ENCODE assay signal across 9 mouse cellular contexts in genomic region chr4:134263191-134263590, GRCm38 (mm10). TPM values are rescaled to one million over a fixed set of nuclear protein-coding genes. Genes with fewer than 3 reads are reported as not detected.
A peak's percentile ranks its signal among the peaks of the same experiment; 100 is the strongest.
DNase-seq lines count a peak whose midpoint lies in the region; ATAC-seq and TF ChIP-seq lines count a peak whose summit lies in the region.
"Had no signal": no experiment of that assay in that cellular context is flagged by ENCODE, and none has a peak within 500 bp of the region (broad histone marks: within the 10 kb centered on the region; RNA-seq: fewer than 3 reads in every experiment).

No protein-coding gene starts in this region.

- no peaks in the 10 kb centered on the region for H3K4me1 ChIP-seq in hindbrain, embryonic 11.5 days (replicated peaks; ENCODE audit: control insufficient read depth, insufficient read depth, low read length)
- H3K4me1 ChIP-seq in hindbrain, embryonic 13.5 days (replicated peaks), result no peaks in the 10 kb centered on the region
- peaks cover 3% of the 10 kb centered on the region for H3K4me1 ChIP-seq in thymus, adult 2 months (replicated peaks; ENCODE audit: control insufficient read depth, insufficient read depth, low read length)
- H3K4me1 ChIP-seq: hindbrain, embryonic 15.5 days had no signal

- H3K9me3 ChIP-seq in hindbrain, embryonic 11.5 days (ENCODE audit: control insufficient read depth, low read length), result no peaks in the 10 kb centered on the region
- H3K9me3 ChIP-seq in hindbrain, embryonic 13.5 days, result no peaks in the 10 kb centered on the region
- H3K9me3 ChIP-seq: hindbrain, embryonic 15.5 days had no signal

- peak; percentile 66 for DNase-seq in hindbrain, embryonic 11.5 days (ENCODE audit: low spot score)
- DNase-seq in thymus, adult 2 months, result peak; percentile 48
- no peak for DNase-seq in thymus, adult 18-20 months
- peak; percentile 57 to 81 for DNase-seq in cerebellum, postnatal 14 days
- peak; percentile 81 for DNase-seq in kidney, adult 9 months
- DNase-seq in frontal cortex, postnatal 10 days (ENCODE audit: low spot score in 2 of 2), result no peak

- H3K36me3 ChIP-seq in hindbrain, embryonic 11.5 days (ENCODE audit: control insufficient read depth, insufficient read depth, low read length), result no peaks in the 10 kb centered on the region
- H3K36me3 ChIP-seq in hindbrain, embryonic 13.5 days, result no peaks in the 10 kb centered on the region
- H3K36me3 ChIP-seq in thymus, adult 2 months (ENCODE audit: control insufficient read depth, insufficient read depth, low read length), result no peaks in the 10 kb centered on the region
- H3K36me3 ChIP-seq: hindbrain, embryonic 15.5 days had no signal

- no peak overlapping the region for H3K4me3 ChIP-seq in hindbrain, embryonic 11.5 days (ENCODE audit: low read depth, low read length)
- no peak overlapping the region for H3K4me3 ChIP-seq in hindbrain, embryonic 13.5 days
- H3K4me3 ChIP-seq in thymus, adult 2 months (ENCODE audit: control insufficient read depth, insufficient read depth, low read length), result no peak overlapping the region
- H3K4me3 ChIP-seq: hindbrain, embryonic 15.5 days had no signal

- peak; percentile 68; the same call in 1 of the 2 replicates for TF ChIP-seq CTCF in thymus, adult 2 months (IDR thresholded peaks at IDR 0.05; ENCODE audit: borderline replicate concordance, control insufficient read depth, extremely low read depth, insufficient read depth, low read length, poor library complexity)

- no peaks in the 10 kb centered on the region for H3K27me3 ChIP-seq in hindbrain, embryonic 11.5 days (ENCODE audit: control insufficient read depth, insufficient read depth, low read length)
- no peaks in the 10 kb centered on the region for H3K27me3 ChIP-seq in hindbrain, embryonic 13.5 days
- no peaks in the 10 kb centered on the region for H3K27me3 ChIP-seq in thymus, adult 2 months (ENCODE audit: control insufficient read depth, insufficient read depth, low read length)
- H3K27me3 ChIP-seq: hindbrain, embryonic 15.5 days had no signal

- no peak for ATAC-seq in hindbrain, embryonic 11.5 days (ENCODE audit: low FRiP score)
- no peak for ATAC-seq in hindbrain, embryonic 13.5 days (ENCODE audit: low FRiP score)
- ATAC-seq in megakaryocyte-erythroid progenitor cell, adult 5-6 weeks (replicated peaks; ENCODE audit: low FRiP score, low TSS enrichment, poor library complexity, severe bottlenecking), result 0 out of 2 replicates have a peak, but pooled peaks have one; percentile 53

- 33% methylated on average over 6 of the region's 6 CpGs for WGBS in hindbrain, embryonic 11.5 days
- 29% methylated on average over 6 of the region's 6 CpGs for WGBS in hindbrain, embryonic 13.5 days
- 46% methylated on average over 6 of the region's 6 CpGs for WGBS in thymus, adult 2 months

- H3K9ac ChIP-seq in hindbrain, embryonic 11.5 days (ENCODE audit: low read depth, low read length), result no peak overlapping the region
- H3K9ac ChIP-seq in hindbrain, embryonic 13.5 days, result no peak overlapping the region
- H3K9ac ChIP-seq: hindbrain, embryonic 15.5 days had no signal

- no peak for TF ChIP-seq POLR2A in thymus, adult 2 months (IDR thresholded peaks at IDR 0.05; ENCODE audit: control insufficient read depth, extremely low read depth, insufficient read depth, low read length, poor library complexity)

- H3K27ac ChIP-seq in hindbrain, embryonic 11.5 days (ENCODE audit: low read depth, low read length), result no peak overlapping the region
- no peak overlapping the region for H3K27ac ChIP-seq in hindbrain, embryonic 13.5 days
- no peak overlapping the region for H3K27ac ChIP-seq in thymus, adult 2 months (ENCODE audit: control insufficient read depth, insufficient read depth, low read length)
- H3K27ac ChIP-seq: hindbrain, embryonic 15.5 days had no signal

- no peak overlapping the region for H3K4me2 ChIP-seq in hindbrain, embryonic 11.5 days (replicated peaks; ENCODE audit: low read depth, low read length)
- H3K4me2 ChIP-seq in hindbrain, embryonic 13.5 days, result no peak overlapping the region
- H3K4me2 ChIP-seq: hindbrain, embryonic 15.5 days had no signal

RNA-seq across cellular contexts. Expression of gene Grrp1, which starts 9.3 kb away (rescaled TPM):
- polyA plus RNA-seq in hindbrain, embryonic 11.5 days (2014; fragmentation: Nextera tagmentation; extraction: Ambion mirVana), result 5.1 and 5.7 TPM in 2 replicates
- 9.3 and 14.2 TPM in 2 replicates for polyA plus RNA-seq in hindbrain, embryonic 13.5 days (2015; fragmentation: Nextera tagmentation; extraction: Ambion mirVana)
- polyA plus RNA-seq in thymus, adult 2 months (2012; rRNA removed), result 5.2 and 6.6 TPM in 2 replicates
- total RNA-seq in megakaryocyte-erythroid progenitor cell, adult 5-6 weeks (2014; fragmentation: Nextera tagmentation), result not detected in 2 replicates
- total RNA-seq in megakaryocyte-erythroid progenitor cell, adult 5-6 weeks (2017), result 0.52 TPM in 1 of 2 replicates, not detected in the other

RNA-seq across cellular contexts. Expression of gene Gm30191, which starts 16.5 kb away (rescaled TPM):
- polyA plus RNA-seq in hindbrain, embryonic 11.5 days (2014; fragmentation: Nextera tagmentation; extraction: Ambion mirVana), result 0.42 and 0.56 TPM in 2 replicates
- polyA plus RNA-seq in hindbrain, embryonic 13.5 days (2015; fragmentation: Nextera tagmentation; extraction: Ambion mirVana), result 0.54 and 0.74 TPM in 2 replicates
- polyA plus RNA-seq in thymus, adult 2 months (2012; rRNA removed), result not detected in 2 replicates
- total RNA-seq in megakaryocyte-erythroid progenitor cell, adult 5-6 weeks (2014; fragmentation: Nextera tagmentation), result not detected in 2 replicates
- not detected in 2 replicates for total RNA-seq in megakaryocyte-erythroid progenitor cell, adult 5-6 weeks (2017)

RNA-seq across cellular contexts. Expression of gene Zfp593, which starts 17.8 kb away (rescaled TPM):
- 18.3 and 20.4 TPM in 2 replicates for polyA plus RNA-seq in hindbrain, embryonic 11.5 days (2014; fragmentation: Nextera tagmentation; extraction: Ambion mirVana)
- 15.5 and 15.7 TPM in 2 replicates for polyA plus RNA-seq in hindbrain, embryonic 13.5 days (2015; fragmentation: Nextera tagmentation; extraction: Ambion mirVana)
- 14.8 and 15.1 TPM in 2 replicates for polyA plus RNA-seq in thymus, adult 2 months (2012; rRNA removed)
- total RNA-seq in megakaryocyte-erythroid progenitor cell, adult 5-6 weeks (2014; fragmentation: Nextera tagmentation), result 18.2 and 20.3 TPM in 2 replicates
- 14.9 and 15.2 TPM in 2 replicates for total RNA-seq in megakaryocyte-erythroid progenitor cell, adult 5-6 weeks (2017)

RNA-seq across cellular contexts. Expression of gene E130218I03Rik, which starts 19.7 kb away (rescaled TPM):
- polyA plus RNA-seq in hindbrain, embryonic 11.5 days (2014; fragmentation: Nextera tagmentation; extraction: Ambion mirVana), result 0.20 and 0.32 TPM in 2 replicates
- polyA plus RNA-seq in hindbrain, embryonic 13.5 days (2015; fragmentation: Nextera tagmentation; extraction: Ambion mirVana), result 0.45 and 0.56 TPM in 2 replicates
- not detected in 2 replicates for polyA plus RNA-seq in thymus, adult 2 months (2012; rRNA removed)
- not detected in 2 replicates for total RNA-seq in megakaryocyte-erythroid progenitor cell, adult 5-6 weeks (2014; fragmentation: Nextera tagmentation)
- total RNA-seq in megakaryocyte-erythroid progenitor cell, adult 5-6 weeks (2017), result not detected in 2 replicates

RNA-seq across cellular contexts. Expression of gene Pdik1l, which starts 24.5 kb away (rescaled TPM):
- polyA plus RNA-seq in hindbrain, embryonic 11.5 days (2014; fragmentation: Nextera tagmentation; extraction: Ambion mirVana), result 23.5 and 25.1 TPM in 2 replicates
- 35.0 and 37.3 TPM in 2 replicates for polyA plus RNA-seq in hindbrain, embryonic 13.5 days (2015; fragmentation: Nextera tagmentation; extraction: Ambion mirVana)
- 13.3 and 14.4 TPM in 2 replicates for polyA plus RNA-seq in thymus, adult 2 months (2012; rRNA removed)
- total RNA-seq in megakaryocyte-erythroid progenitor cell, adult 5-6 weeks (2014; fragmentation: Nextera tagmentation), result 12.1 and 25.9 TPM in 2 replicates
- total RNA-seq in megakaryocyte-erythroid progenitor cell, adult 5-6 weeks (2017), result 26.8 and 33.9 TPM in 2 replicates

Comparison
In these comparisons a context has a peak if more than half of its experiments do, and no peak if none do; other contexts are left out.
1. DNase-seq: peak in hindbrain, embryonic 11.5 days (single experiment), thymus, adult 2 months (single experiment), cerebellum, postnatal 14 days (2 of 2) and kidney, adult 9 months (single experiment); none in thymus, adult 18-20 months (0 of 2) and frontal cortex, postnatal 10 days (0 of 2).